Comparison of ENCODE assay signal across 17 mouse cellular contexts in genomic region chr8:110956619-110957450, GRCm38 (mm10). TPM values are rescaled to one million over a fixed set of nuclear protein-coding genes. Genes with fewer than 3 reads are reported as not detected.
A peak's percentile ranks its signal among the peaks of the same experiment; 100 is the strongest.
DNase-seq lines count a peak whose midpoint lies in the region; ATAC-seq lines count a peak whose summit lies in the region.
"Had no signal": no experiment of that assay in that cellular context is flagged by ENCODE, and none has a peak within 500 bp of the region (broad histone marks: within the 10 kb centered on the region; RNA-seq: fewer than 3 reads in every experiment).

No protein-coding gene starts in this region.

- H3K27me3 ChIP-seq in hindbrain, embryonic 12.5 days: no peaks in the 10 kb centered on the region
- H3K27me3 ChIP-seq in hindbrain, embryonic 10.5 days (ENCODE audit: insufficient read depth, poor library complexity, severe bottlenecking): no peaks in the 10 kb centered on the region
- no peaks in the 10 kb centered on the region for H3K27me3 ChIP-seq in neural tube, embryonic 15.5 days (replicated peaks)
- H3K27me3 ChIP-seq: lung, embryonic 15.5 days; megakaryocyte, embryonic 14.5 days had no signal

- H3K9ac ChIP-seq in hindbrain, embryonic 12.5 days: no peak overlapping the region
- H3K9ac ChIP-seq in neural tube, embryonic 15.5 days (replicated peaks): no peak overlapping the region
- H3K9ac ChIP-seq: lung, embryonic 15.5 days had no signal

- ATAC-seq in hindbrain, embryonic 12.5 days (ENCODE audit: low FRiP score): no peak
- no peak for ATAC-seq in neural tube, embryonic 15.5 days (ENCODE audit: low FRiP score)
- ATAC-seq: CD4-positive, CD25-positive, alpha-beta regulatory T cell, adult 4 months had no signal

- WGBS in hindbrain, embryonic 12.5 days: 88% methylated on average over 15 of the region's 15 CpGs
- 89% methylated on average over 15 of the region's 15 CpGs for WGBS in hindbrain, embryonic 10.5 days
- 78% methylated on average over 15 of the region's 15 CpGs for WGBS in neural tube, embryonic 15.5 days

- H3K4me3 ChIP-seq in hindbrain, embryonic 12.5 days: no peak overlapping the region
- no peak overlapping the region for H3K4me3 ChIP-seq in hindbrain, embryonic 10.5 days
- no peak overlapping the region for H3K4me3 ChIP-seq in neural tube, embryonic 15.5 days (replicated peaks)
- H3K4me3 ChIP-seq: lung, embryonic 15.5 days; megakaryocyte, embryonic 14.5 days had no signal

- DNase-seq in hindbrain, embryonic 10.5 days (ENCODE audit: low spot score): no peak
- peak; percentile 19 for DNase-seq in retina, postnatal 1 day
- DNase-seq in retina, embryonic 14.5 days (ENCODE audit: low spot score): no peak
- peak; percentile 72 to 85 for DNase-seq in cerebellum, postnatal 10 days
- no peak for DNase-seq in testis, postnatal 14 days (ENCODE audit: low spot score)
- DNase-seq in lung, postnatal 4 days: no peak
- DNase-seq: heart, postnatal 14 days; kidney, adult 11 months; kidney, postnatal 25 days; liver; thymus, postnatal 36 days had no signal

- 0 out of 2 replicates have a peak, but pooled peaks cover 4% of the 10 kb centered on the region for H3K4me1 ChIP-seq in hindbrain, embryonic 12.5 days
- peaks cover 4% of the 10 kb centered on the region for H3K4me1 ChIP-seq in hindbrain, embryonic 10.5 days (replicated peaks)
- peaks cover 12% of the 10 kb centered on the region; the same call in 1 of the 2 replicates for H3K4me1 ChIP-seq in neural tube, embryonic 15.5 days
- H3K4me1 ChIP-seq: lung, embryonic 15.5 days had no signal

- H3K27ac ChIP-seq in hindbrain, embryonic 12.5 days: peak overlapping the region; percentile 40
- H3K27ac ChIP-seq in hindbrain, embryonic 10.5 days: no peak overlapping the region
- peak overlapping the region; percentile 18; the same call in 1 of the 2 replicates for H3K27ac ChIP-seq in neural tube, embryonic 15.5 days (replicated peaks)
- H3K27ac ChIP-seq: lung, embryonic 15.5 days; stomach, postnatal 0 days had no signal

- peaks cover 41% of the 10 kb centered on the region for H3K36me3 ChIP-seq in hindbrain, embryonic 12.5 days
- H3K36me3 ChIP-seq in hindbrain, embryonic 10.5 days: peaks cover 69% of the 10 kb centered on the region
- H3K36me3 ChIP-seq in neural tube, embryonic 15.5 days: peaks cover 28% of the 10 kb centered on the region

- H3K9me3 ChIP-seq in hindbrain, embryonic 12.5 days (replicated peaks): no peaks in the 10 kb centered on the region
- H3K9me3 ChIP-seq in hindbrain, embryonic 10.5 days: no peaks in the 10 kb centered on the region
- H3K9me3 ChIP-seq in neural tube, embryonic 15.5 days (replicated peaks): no peaks in the 10 kb centered on the region
- H3K9me3 ChIP-seq: lung, embryonic 15.5 days had no signal

- H3K4me2 ChIP-seq in hindbrain, embryonic 12.5 days (replicated peaks): no peak overlapping the region
- no peak overlapping the region for H3K4me2 ChIP-seq in neural tube, embryonic 15.5 days
- H3K4me2 ChIP-seq: lung, embryonic 15.5 days had no signal

RNA-seq across cellular contexts. Expression of gene St3gal2, which starts 37.1 kb away (rescaled TPM):
- polyA plus RNA-seq in hindbrain, embryonic 12.5 days (2016; fragmentation: Nextera tagmentation; extraction: Ambion mirVana): 30.4 and 31.2 TPM in 2 replicates
- 27.0 and 27.1 TPM in 2 replicates for polyA plus RNA-seq in hindbrain, embryonic 10.5 days (2016; fragmentation: Nextera tagmentation; extraction: Ambion mirVana)
- polyA plus RNA-seq in neural tube, embryonic 15.5 days (2015; fragmentation: Nextera tagmentation; extraction: Ambion mirVana): 23.1 and 24.4 TPM in 2 replicates

RNA-seq across cellular contexts. Expression of gene Ddx19a, which starts 40.8 kb away (rescaled TPM):
- 13.9 and 16.9 TPM in 2 replicates for polyA plus RNA-seq in hindbrain, embryonic 12.5 days (2016; fragmentation: Nextera tagmentation; extraction: Ambion mirVana)
- 22.2 and 25.2 TPM in 2 replicates for polyA plus RNA-seq in hindbrain, embryonic 10.5 days (2016; fragmentation: Nextera tagmentation; extraction: Ambion mirVana)
- polyA plus RNA-seq in neural tube, embryonic 15.5 days (2015; fragmentation: Nextera tagmentation; extraction: Ambion mirVana): 9.8 and 11.6 TPM in 2 replicates

RNA-seq across cellular contexts. Expression of gene Fuk, which starts 54.5 kb away (rescaled TPM):
- polyA plus RNA-seq in hindbrain, embryonic 12.5 days (2016; fragmentation: Nextera tagmentation; extraction: Ambion mirVana): 11.4 and 11.9 TPM in 2 replicates
- 11.3 and 12.4 TPM in 2 replicates for polyA plus RNA-seq in hindbrain, embryonic 10.5 days (2016; fragmentation: Nextera tagmentation; extraction: Ambion mirVana)
- 7.3 and 7.5 TPM in 2 replicates for polyA plus RNA-seq in neural tube, embryonic 15.5 days (2015; fragmentation: Nextera tagmentation; extraction: Ambion mirVana)

Comparison
In these comparisons a context has a peak if more than half of its experiments do, and no peak if none do; other contexts are left out.
1. DNase-seq: peak in retina, postnatal 1 day (single experiment) and cerebellum, postnatal 10 days (2 of 2); none in hindbrain, embryonic 10.5 days (single experiment), retina, embryonic 14.5 days (single experiment), testis, postnatal 14 days (single experiment) and lung, postnatal 4 days (0 of 2).